Mouse (Mus musculus) layer of hippocampus, postnatal 10 days (tissue): ENCODE data around the gene Papss1. TPM values are rescaled to one million over a fixed set of nuclear protein-coding genes. Genes with fewer than 3 reads are reported as not detected.
A peak's percentile ranks its signal among the peaks of the same experiment; 100 is the strongest.

Experiments
- DNase-seq, 2 experiments: peaks; one replicate each; pipeline ENCODE4 v3.0.0; 2021; ENCODE audit warnings: low spot score in 2 of 2
- total RNA-seq, 2 experiments: library from RNA; stranded (reverse); gene quantifications; 2 replicates each; pipeline ENCODE4 v1.2.3; 2021

The Papss1 gene
- total RNA-seq, 2 experiments from 2014 or later = 88.5 to 89.6 TPM

GRCm38 (mm10) chr3:131580040-131580439 lies 15.5 kb downstream of the Papss1 start:
- DNase-seq = no peak

- DNase-seq = no peak
Measured at GRCm38 (mm10) chr3:131581096-131581495, 16.5 kb downstream of the Papss1 start.

GRCm38 (mm10) chr3:131586818-131587217 lies 22.2 kb downstream of the Papss1 start:
- no peak for DNase-seq

- DNase-seq = no peak
Measured at GRCm38 (mm10) chr3:131587959-131588358, 23.4 kb downstream of the Papss1 start.

GRCm38 (mm10) chr3:131593143-131593798 lies 28.7 kb downstream of the Papss1 start:
- no peak for DNase-seq

GRCm38 (mm10) chr3:131594361-131594760 lies 29.8 kb downstream of the Papss1 start:
- peak; percentile 43 to 52 for DNase-seq

GRCm38 (mm10) chr3:131595546-131596245 lies 31.1 kb downstream of the Papss1 start:
- DNase-seq = no peak

- DNase-seq = no peak
Measured at GRCm38 (mm10) chr3:131600726-131601125, 36.2 kb downstream of the Papss1 start.

GRCm38 (mm10) chr3:131601366-131601765 lies 36.8 kb downstream of the Papss1 start:
- no peak for DNase-seq

- no peak for DNase-seq
Measured at GRCm38 (mm10) chr3:131602995-131603414, 38.4 kb downstream of the Papss1 start.

GRCm38 (mm10) chr3:131608112-131608511 lies 43.5 kb downstream of the Papss1 start:
- no peak for DNase-seq

- no peak for DNase-seq
Measured at GRCm38 (mm10) chr3:131609651-131610050, 45.1 kb downstream of the Papss1 start.

GRCm38 (mm10) chr3:131610595-131610994 lies 46.0 kb downstream of the Papss1 start:
- no peak for DNase-seq

GRCm38 (mm10) chr3:131612847-131613246 lies 48.3 kb downstream of the Papss1 start:
- no peak for DNase-seq

GRCm38 (mm10) chr3:131614056-131614455 lies 49.5 kb downstream of the Papss1 start:
- DNase-seq = no peak

GRCm38 (mm10) chr3:131618580-131619338 lies 54.2 kb downstream of the Papss1 start:
- no peak for DNase-seq

- DNase-seq = no peak
Measured at GRCm38 (mm10) chr3:131623208-131623607, 58.6 kb downstream of the Papss1 start.

- DNase-seq = no peak
Measured at GRCm38 (mm10) chr3:131624063-131624462, 59.5 kb downstream of the Papss1 start.

GRCm38 (mm10) chr3:131627476-131627875 lies 62.9 kb downstream of the Papss1 start:
- DNase-seq = no peak

- no peak for DNase-seq
Measured at GRCm38 (mm10) chr3:131628265-131628664, 63.7 kb downstream of the Papss1 start.

- no peak for DNase-seq
Measured at GRCm38 (mm10) chr3:131628931-131629330, 64.4 kb downstream of the Papss1 start.
